Comparison of ENCODE assay signal across 13 mouse cellular contexts in genomic region chr1:118864735-118865134, GRCm38 (mm10).
DNase-seq lines count a peak whose midpoint lies in the region; ATAC-seq and TF ChIP-seq lines count a peak whose summit lies in the region.
"Had no signal": no experiment of that assay in that cellular context is flagged by ENCODE, and none has a peak within 500 bp of the region (broad histone marks: within the 10 kb centered on the region; RNA-seq: fewer than 3 reads in every experiment).

No protein-coding gene starts in this region.

- TF ChIP-seq CTCF in lung, embryonic 14.5 days (IDR thresholded peaks at IDR 0.05; ENCODE audit: low read depth) = 0 out of 2 replicates have a peak, but pooled peaks have one; percentile 13

- 68% methylated on average over 9 of the region's 9 CpGs for WGBS in hindbrain, embryonic 14.5 days
- whole genome bisulfite sequencing in hindbrain, embryonic 13.5 days = 77% methylated on average over 9 of the region's 9 CpGs
- WGBS in lung, embryonic 14.5 days = 63% methylated on average over 9 of the region's 9 CpGs
- WGBS in heart, embryonic 10.5 days = 66% methylated on average over 8 of the region's 9 CpGs
- WGBS in midbrain, embryonic 16.5 days = 81% methylated on average over 9 of the region's 9 CpGs

- H3K36me3 ChIP-seq in hindbrain, embryonic 14.5 days (replicated peaks; ENCODE audit: control insufficient read depth, insufficient read depth) = no peaks in the 10 kb centered on the region
- H3K36me3 ChIP-seq in hindbrain, embryonic 13.5 days = no peaks in the 10 kb centered on the region
- H3K36me3 ChIP-seq in lung, embryonic 14.5 days (ENCODE audit: insufficient read depth) = peaks cover 50% of the 10 kb centered on the region; the same call in 1 of the 2 replicates
- H3K36me3 ChIP-seq in heart, embryonic 10.5 days = peaks cover 28% of the 10 kb centered on the region
- H3K36me3 ChIP-seq in midbrain, embryonic 16.5 days (ENCODE audit: control insufficient read depth, insufficient read depth, low read length) = no peaks in the 10 kb centered on the region

- ATAC-seq in hindbrain, embryonic 14.5 days (ENCODE audit: low FRiP score) = peak; percentile 44; the same call in 1 of the 2 replicates
- no peak for ATAC-seq in hindbrain, embryonic 13.5 days (ENCODE audit: low FRiP score)
- ATAC-seq in lung, embryonic 14.5 days (ENCODE audit: insufficient read depth) = no peak; the same call in 1 of the 2 replicates
- no peak for ATAC-seq in midbrain, embryonic 16.5 days

- DNase-seq in hindbrain, embryonic 14.5 days (ENCODE audit: low spot score) = no peak
- DNase-seq in lung, embryonic 14.5 days = no peak
- DNase-seq in lung, postnatal 4 days = no peak
- DNase-seq in cerebellum, adult 8-10 months = peak; percentile 61
- DNase-seq in retina, embryonic 14.5 days (ENCODE audit: low spot score) = peak; percentile 23
- DNase-seq in heart, embryonic 10.5 days (ENCODE audit: low spot score) = no peak
- DNase-seq: adrenal gland, adult 8-10 months; heart, postnatal 4 days; kidney, postnatal 4 days; liver had no signal

- no peak overlapping the region for H3K4me2 ChIP-seq in hindbrain, embryonic 14.5 days (replicated peaks)
- no peak overlapping the region for H3K4me2 ChIP-seq in hindbrain, embryonic 13.5 days
- H3K4me2 ChIP-seq in lung, embryonic 14.5 days = no peak overlapping the region
- H3K4me2 ChIP-seq in midbrain, embryonic 16.5 days (ENCODE audit: low read length) = no peak overlapping the region

- no peaks in the 10 kb centered on the region for H3K4me1 ChIP-seq in hindbrain, embryonic 14.5 days (replicated peaks; ENCODE audit: control insufficient read depth, insufficient read depth, low read length)
- no peaks in the 10 kb centered on the region for H3K4me1 ChIP-seq in hindbrain, embryonic 13.5 days (replicated peaks)
- H3K4me1 ChIP-seq in lung, embryonic 14.5 days (ENCODE audit: insufficient read depth) = no peaks in the 10 kb centered on the region
- H3K4me1 ChIP-seq in heart, embryonic 10.5 days = peaks cover 6% of the 10 kb centered on the region; the same call in 1 of the 2 replicates
- H3K4me1 ChIP-seq in midbrain, embryonic 16.5 days (ENCODE audit: control insufficient read depth, insufficient read depth, low read length) = no peaks in the 10 kb centered on the region

- no peak overlapping the region for H3K27ac ChIP-seq in hindbrain, embryonic 14.5 days
- H3K27ac ChIP-seq in hindbrain, embryonic 13.5 days = no peak overlapping the region
- no peak overlapping the region for H3K27ac ChIP-seq in lung, embryonic 14.5 days (ENCODE audit: low read depth)
- H3K27ac ChIP-seq in heart, embryonic 10.5 days = no peak overlapping the region
- H3K27ac ChIP-seq in midbrain, embryonic 16.5 days (ENCODE audit: low read length) = no peak overlapping the region

- no peaks in the 10 kb centered on the region for H3K9me3 ChIP-seq in hindbrain, embryonic 14.5 days (ENCODE audit: control insufficient read depth, low read length)
- H3K9me3 ChIP-seq in hindbrain, embryonic 13.5 days = no peaks in the 10 kb centered on the region
- no peaks in the 10 kb centered on the region for H3K9me3 ChIP-seq in lung, embryonic 14.5 days (ENCODE audit: low read depth, low read length)
- no peaks in the 10 kb centered on the region for H3K9me3 ChIP-seq in heart, embryonic 10.5 days
- H3K9me3 ChIP-seq in midbrain, embryonic 16.5 days (replicated peaks; ENCODE audit: control insufficient read depth, low read length, poor library complexity, severe bottlenecking) = no peaks in the 10 kb centered on the region

- no peak overlapping the region for H3K9ac ChIP-seq in hindbrain, embryonic 14.5 days
- H3K9ac ChIP-seq in hindbrain, embryonic 13.5 days = no peak overlapping the region
- H3K9ac ChIP-seq in lung, embryonic 14.5 days = no peak overlapping the region
- no peak overlapping the region for H3K9ac ChIP-seq in midbrain, embryonic 16.5 days (ENCODE audit: low read depth, low read length)

- H3K27me3 ChIP-seq in hindbrain, embryonic 14.5 days (ENCODE audit: control insufficient read depth, insufficient read depth, low read length) = no peaks in the 10 kb centered on the region
- H3K27me3 ChIP-seq in hindbrain, embryonic 13.5 days = no peaks in the 10 kb centered on the region
- no peaks in the 10 kb centered on the region for H3K27me3 ChIP-seq in lung, embryonic 14.5 days (ENCODE audit: insufficient read depth, low read length)
- H3K27me3 ChIP-seq in heart, embryonic 10.5 days (ENCODE audit: insufficient read depth, poor library complexity, severe bottlenecking) = 0 out of 2 replicates have a peak, but pooled peaks cover 6% of the 10 kb centered on the region
- H3K27me3 ChIP-seq in midbrain, embryonic 16.5 days (ENCODE audit: control insufficient read depth, insufficient read depth, low read depth, low read length) = no peaks in the 10 kb centered on the region
- H3K27me3 ChIP-seq: CH12.LX had no signal

- no peak overlapping the region for H3K4me3 ChIP-seq in hindbrain, embryonic 14.5 days (replicated peaks; ENCODE audit: low read length)
- H3K4me3 ChIP-seq in hindbrain, embryonic 13.5 days = no peak overlapping the region
- H3K4me3 ChIP-seq in lung, embryonic 14.5 days (ENCODE audit: low read depth, low read length) = no peak overlapping the region
- H3K4me3 ChIP-seq in heart, embryonic 10.5 days = no peak overlapping the region
- H3K4me3 ChIP-seq in midbrain, embryonic 16.5 days (ENCODE audit: low read depth, low read length) = no peak overlapping the region

Comparison
In these comparisons a context has a peak if more than half of its experiments do, and no peak if none do; other contexts are left out.
1. DNase-seq: peak in cerebellum, adult 8-10 months (single experiment) and retina, embryonic 14.5 days (single experiment); none in hindbrain, embryonic 14.5 days (single experiment), lung, embryonic 14.5 days (single experiment), lung, postnatal 4 days (0 of 2) and heart, embryonic 10.5 days (single experiment).